Mouse (Mus musculus) cerebellum, adult (tissue): Measurements from ENCODE around the gene Lrrc34.

Experiments used
- ATAC-seq: cut with Nextera tagmentation; 2 replicates; pipeline ENCODE4 v1.9.2; 2017; ENCODE audit warnings: mild to moderate bottlenecking, moderate library complexity, mixed read lengths; ENCODE audit not compliant: insufficient number of reproducible peaks, low FRiP score, low TSS enrichment

Gene Lrrc34

DNA sequence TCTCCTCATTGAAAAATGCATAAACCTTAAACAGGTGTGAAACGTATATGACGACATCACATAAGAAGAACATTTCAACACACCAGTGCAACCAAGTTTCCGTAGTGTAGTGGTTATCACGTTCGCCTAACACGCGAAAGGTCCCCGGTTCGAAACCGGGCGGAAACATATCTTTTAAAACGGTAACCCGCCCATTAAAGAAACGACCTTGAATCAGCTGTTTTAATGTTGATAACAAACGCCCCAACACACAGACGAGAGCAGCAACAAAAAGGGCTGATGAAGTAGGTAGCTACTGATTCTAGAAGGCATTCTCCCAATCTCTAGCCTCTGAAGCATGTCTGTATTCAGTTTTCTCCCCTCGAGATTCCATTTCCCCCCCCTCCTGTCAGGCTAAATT is 46.5 kb downstream of the Lrrc34 start:
- no peak for ATAC-seq

DNA sequence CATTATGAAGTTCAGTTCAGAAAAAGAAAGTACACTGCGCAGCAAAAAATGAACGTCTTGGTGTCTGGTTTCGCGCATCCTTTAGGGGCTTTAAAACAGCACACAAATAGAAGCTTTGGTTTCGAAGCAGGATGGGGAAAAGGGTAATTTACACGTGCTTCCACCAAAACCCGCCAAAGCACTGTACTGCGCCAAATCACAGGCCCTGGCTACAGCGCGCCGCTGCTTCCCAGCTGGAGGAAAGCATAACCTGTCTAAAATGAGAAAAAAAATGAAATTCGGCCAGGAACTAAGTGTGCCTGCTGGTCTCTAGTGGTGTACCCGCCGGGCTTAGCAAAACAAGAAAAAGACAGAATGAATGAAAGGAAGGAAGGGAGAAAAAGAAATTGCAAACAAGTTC is 47.0 kb downstream of the Lrrc34 start:
- ATAC-seq, result no peak

DNA sequence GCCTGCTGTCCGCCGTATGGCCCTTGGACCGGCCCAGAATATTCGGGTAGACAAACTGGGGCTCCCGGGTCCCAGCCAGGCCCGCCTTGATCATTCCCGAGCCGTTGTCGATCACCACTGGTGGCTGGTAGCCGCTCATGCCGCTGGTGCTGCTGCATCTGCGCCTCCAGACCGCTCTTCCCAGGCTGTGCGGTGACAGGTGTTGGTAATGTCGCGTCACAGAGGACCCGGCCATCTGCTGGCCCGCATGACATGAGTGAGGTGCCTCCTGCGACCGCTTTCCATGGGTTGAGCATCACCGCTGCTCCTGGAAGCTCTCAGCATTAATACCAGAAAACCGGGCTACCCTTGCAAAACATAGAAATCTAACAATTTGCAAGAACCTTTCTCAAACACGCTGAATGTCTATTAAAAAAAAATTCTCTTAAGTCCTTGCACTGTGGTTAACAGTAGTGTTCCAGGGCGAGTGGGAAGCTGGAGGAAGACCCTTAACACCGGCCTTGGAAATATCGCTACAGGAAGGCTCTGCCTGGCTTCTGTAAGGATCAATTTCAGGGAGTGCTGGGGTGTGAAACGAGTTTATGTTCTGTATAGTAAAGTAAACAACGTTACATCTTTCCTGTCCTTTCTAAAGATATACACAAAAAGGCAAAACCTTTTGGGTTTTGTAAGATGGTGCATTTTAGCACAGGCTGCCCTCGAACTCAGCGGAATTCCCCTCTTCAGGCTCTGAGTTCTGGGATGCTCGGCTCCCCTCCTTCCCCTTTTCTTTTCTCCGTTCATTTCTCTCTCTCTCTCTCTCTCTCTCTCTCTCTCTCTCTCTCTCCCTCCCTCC is 47.7 kb downstream of the Lrrc34 start, which contains the start of gene Actrt3:
TSS of gene Actrt3 (minus strand) at position 229 of the 835 bp plus-strand sequence.
- peak; percentile 26; the same call in 1 of the 2 replicates for ATAC-seq

DNA sequence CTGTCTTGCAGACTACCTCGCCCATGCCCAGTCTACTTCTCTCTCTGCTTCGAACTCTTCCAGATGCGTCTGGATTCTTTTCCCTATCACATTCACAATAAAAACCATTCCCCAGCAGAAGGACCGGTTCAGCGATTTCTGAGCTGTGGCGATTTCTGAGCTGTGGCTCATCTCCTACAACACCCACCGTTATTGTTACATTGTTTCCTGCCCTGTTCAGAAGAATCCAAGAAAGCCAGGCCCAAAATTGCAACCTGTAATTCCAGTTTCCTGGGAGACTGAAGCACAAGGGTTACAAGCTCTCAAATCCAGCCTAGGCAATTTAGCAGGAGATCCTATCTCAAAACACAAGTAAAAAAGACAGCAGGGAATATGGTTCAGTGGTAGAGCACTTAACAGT is 50.4 kb downstream of the Lrrc34 start:
- no peak for ATAC-seq

DNA sequence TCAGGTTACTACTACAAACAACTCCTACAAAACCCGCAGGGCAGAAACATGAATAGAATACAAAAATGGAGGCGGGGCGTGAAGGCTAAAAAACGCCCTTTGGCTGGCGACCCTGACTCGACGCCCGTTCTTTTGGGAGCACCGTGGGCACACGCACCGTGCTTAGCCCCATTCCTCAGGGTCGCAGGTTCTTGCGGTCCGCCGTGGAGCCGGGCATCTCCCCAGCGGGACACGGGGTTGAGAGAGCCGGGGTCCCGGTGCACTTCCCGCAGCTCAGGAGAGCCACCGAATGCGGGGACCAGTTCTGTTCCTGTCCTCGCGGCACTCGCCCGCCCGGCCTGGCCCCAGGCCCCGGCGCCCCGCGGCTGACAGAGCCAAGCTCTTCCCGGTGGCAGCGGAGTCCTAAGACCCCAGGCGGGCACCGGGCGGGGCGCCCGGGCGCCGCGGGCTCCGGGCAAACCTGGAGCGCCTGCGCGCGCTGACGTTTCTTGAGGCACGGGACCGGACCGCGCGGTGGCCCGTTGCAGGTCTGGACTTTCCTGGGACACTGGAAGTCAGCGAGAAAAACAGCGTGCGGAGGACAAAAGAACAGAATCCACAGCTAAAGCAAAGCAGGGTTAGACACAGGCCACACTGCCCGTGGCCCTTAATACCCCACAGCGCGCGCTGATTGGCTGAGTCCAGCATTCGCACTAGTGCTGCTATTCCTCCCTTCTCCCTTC is 52.4 kb downstream of the Lrrc34 start:
- peak; percentile 42 for ATAC-seq

DNA sequence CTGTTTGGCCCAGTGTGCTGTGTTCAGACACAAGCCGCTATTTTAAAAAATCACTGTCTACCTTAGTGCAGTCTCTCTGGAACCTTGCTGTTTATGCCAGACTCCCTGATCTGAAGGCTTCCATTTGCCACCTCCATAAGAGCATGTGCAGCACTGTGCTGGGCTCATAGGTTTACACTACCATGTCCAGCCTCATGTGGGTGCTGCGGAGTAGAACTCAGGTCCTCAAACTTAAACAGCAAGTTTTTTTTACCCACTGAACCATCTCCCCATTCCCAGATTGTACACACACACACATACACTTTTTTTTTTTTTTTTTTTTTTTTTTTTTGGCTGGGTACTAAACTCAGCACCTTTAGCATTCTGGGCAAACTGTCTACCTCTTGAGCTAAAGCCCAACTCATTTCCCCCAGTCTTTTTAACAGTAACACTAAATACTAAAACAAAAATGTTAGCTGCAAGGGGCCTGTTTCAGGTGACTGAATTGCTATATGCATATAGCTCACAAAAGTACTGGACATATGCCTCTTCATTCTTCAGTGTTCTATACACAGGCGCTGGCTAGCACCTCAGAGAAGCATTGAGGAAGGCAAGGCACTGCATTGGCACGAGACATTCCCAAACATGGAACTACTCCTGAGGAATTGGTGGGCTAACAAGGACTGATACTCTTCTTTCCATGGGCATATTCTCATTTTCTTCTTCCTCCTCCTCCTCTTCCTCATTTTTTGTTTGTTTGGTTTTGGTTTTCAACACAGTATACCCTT is 53.8 kb downstream of the Lrrc34 start:
- no peak for ATAC-seq

DNA sequence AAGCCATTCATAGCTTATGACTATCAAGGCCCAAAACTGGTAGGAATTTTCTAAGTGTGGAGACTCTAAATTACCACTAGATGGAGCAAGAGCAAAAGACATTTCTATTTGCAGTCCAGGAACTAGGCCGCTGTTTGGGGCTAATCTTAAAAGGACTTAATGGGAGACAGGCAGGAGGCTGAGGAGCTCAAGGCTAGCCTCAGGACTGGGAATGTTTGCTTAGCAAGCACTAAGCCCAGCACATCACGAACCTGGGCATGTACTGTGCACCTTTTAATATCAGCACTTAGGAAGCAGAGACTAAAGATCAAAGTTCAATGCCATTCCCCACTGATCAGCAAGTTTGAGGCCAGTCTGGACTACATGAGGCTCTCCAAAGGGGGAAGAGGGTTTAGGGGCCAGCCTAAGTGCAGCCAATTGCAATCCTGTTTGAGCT is 55.2 kb downstream of the Lrrc34 start:
- peak; percentile 69 for ATAC-seq

DNA sequence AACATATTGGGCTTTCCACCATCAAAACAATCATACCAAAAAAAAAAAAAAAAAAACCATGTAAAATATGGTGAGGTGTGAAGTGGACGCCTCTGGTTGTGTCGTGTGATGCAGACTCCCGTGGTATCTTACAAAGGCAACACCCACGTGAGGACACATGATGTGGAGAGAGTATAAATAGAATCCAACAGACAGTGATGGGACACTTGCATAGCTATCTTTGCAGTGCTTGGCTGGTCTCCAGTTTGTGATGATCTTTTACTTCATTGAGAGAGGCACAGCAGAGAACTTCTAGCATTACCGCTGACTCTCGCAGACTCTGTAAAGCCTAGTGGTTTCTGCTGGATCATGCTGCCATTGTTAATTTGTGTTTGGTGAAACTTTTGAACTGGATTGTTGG is 58.8 kb downstream of the Lrrc34 start:
- no peak for ATAC-seq
